Mouse (Mus musculus): ENCODE results near the gene Hoxa6.

GRCm38 (mm10) chr6:52161336-52162092 lies 47.0 kb downstream of the Hoxa6 start:
- TF ChIP-seq CTCF (IDR thresholded peaks at IDR 0.05; ENCODE audit: extremely low read depth, insufficient read length, insufficient replicate concordance, low read depth, low read length), result no peak
- TF ChIP-seq POLR2A (IDR thresholded peaks at IDR 0.05; ENCODE audit: low read depth, low read length), result no peak
